Mouse (Mus musculus): ENCODE data around the gene Gadd45gip1.

Gene Gadd45gip1

DNA sequence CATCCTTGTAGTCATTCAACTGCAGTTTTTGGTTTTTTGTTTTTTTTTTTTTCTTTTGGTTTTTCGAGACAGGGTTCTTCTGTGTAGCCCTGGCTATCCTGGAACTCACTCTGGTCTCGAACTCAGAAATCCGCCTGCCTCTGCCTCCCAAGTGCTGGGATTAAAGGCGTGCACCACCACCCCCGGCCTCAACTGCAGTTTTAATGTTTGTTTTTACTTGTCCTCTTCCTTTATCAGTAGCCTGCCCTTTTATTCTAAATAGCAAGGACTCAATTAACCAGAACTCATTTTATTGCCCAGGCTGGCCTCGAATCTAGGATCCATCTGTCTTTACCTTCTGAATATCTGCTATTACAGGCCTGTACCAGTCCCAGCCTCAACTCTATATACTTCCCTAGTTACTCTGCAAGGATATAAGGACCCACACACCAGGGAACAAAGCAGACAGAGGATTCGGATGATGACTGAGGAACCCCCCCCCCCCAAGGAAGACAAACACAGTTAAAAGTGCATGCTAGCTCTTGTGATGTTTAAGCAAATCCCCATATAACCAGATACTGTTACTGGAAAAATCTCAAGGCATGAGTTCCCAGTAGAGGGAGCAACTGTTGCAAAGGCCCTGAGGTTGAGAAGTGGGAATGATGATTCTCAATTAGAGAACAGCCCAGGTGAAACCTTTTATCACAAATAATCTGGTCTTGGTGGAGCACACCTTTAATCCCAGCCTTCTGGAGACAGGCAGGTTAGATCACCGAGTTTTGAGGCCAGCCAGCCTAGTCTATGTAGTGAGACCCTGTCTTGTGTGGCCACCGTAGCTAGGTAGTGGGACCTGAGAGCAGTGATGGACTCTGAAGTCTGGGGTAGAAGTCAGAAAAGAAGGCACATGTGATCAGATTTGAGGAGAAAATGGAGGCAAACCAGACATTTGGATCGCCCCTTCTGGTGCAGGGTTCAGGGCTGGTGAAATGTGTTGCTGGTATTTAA is 1.7 kb downstream of the Gadd45gip1 start:
- DNase-seq = no peak

- no peak for DNase-seq
These were observed 2.9 kb downstream of the Gadd45gip1 start for GRCm38 (mm10) chr8:84834002-84834865.

- peak; percentile 77 for DNase-seq
These were observed 3.8 kb downstream of the Gadd45gip1 start for GRCm38 (mm10) chr8:84834866-84835855.

DNA sequence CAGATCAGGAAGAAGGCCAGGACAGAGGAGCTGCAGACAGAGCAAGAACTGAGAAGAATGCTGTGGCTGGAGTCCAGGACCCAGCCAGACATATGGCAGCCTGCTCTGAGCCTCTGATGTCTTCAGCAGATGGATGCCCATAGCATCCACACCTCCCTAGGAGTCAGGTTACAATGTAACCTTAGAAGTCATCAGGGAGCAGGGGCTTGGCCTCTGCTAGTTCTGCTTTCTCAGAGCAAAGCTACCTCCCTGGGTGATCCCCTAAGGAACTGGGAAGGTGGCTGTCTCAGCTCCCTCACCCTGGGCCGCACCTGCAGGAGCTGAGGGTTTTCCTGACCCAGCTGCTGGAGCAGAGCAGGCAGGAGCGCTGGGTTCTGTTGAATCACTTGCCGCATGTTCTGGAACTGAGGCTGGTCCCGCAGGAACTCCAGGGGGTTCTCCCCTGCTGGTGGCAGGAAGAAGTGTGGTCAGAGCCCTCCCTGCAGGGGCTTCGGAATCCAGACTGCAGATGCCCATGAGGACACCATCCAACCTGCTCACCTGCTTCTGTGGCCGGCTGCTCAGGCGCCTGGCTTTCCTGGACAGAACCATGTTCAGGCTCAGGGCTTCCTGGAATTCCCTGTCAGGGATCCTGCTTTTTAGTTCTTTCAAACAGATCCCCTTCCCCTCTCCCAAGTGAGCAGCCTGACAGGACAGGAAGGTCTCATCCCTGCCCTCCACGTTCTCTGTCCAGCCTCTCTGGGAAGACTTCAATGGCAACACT is 6.0 kb downstream of the Gadd45gip1 start:
- DNase-seq = no peak

DNA sequence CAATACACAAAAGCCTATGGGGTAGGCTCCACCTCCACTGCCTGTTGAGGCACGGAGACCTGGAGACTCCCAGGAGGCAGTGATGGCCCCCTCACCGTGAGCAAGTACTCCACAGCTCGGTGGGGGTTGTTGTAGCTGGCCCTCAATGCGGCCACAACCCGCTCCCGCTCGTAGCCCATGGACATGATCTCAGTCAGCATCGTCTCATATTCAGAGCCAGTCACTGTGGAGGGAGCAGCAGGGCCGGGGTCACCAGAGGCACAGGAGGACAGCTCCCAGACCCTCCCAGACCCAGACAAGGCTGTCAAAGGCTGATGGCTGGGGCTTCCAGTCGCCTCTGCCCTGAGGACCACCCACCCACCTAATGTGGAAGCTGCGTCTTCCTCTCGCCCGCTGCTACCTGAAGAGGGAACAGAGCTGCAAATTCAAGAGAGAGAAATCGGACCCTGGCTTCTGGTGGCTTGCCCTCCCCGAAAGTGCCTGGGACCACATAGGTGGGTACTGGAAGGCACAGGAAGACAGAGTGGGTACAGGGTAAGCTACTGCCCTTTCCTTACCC is 6.7 kb downstream of the Gadd45gip1 start:
- DNase-seq = no peak

- DNase-seq = no peak
These were observed 7.2 kb downstream of the Gadd45gip1 start for GRCm38 (mm10) chr8:84838513-84838912.

DNA sequence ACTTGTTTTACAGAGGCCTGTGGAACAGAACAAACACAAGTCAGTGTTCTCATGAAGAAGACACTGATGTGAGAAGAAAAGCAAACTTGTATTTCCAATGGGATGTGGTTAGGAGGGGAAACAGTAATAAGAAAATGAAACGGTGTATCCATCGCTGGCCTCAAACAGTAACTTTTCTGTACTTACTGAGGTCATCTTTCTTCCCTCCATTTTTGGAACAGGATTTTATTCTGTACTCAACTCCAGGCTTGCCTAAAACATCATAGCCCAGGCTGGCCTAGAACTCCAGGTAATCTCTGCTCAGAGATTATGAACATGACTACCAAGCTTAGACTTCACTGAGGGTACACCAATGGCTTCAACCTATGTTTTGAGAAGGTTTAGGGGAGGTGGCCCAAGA is 8.1 kb downstream of the Gadd45gip1 start:
- DNase-seq = no peak

GRCm38 (mm10) chr8:84839875-84840247 is 8.5 kb downstream of the Gadd45gip1 start:
- no peak for DNase-seq

- peak; percentile 92 for DNase-seq
These were observed 9.1 kb downstream of the Gadd45gip1 start, which contains the start of gene Rad23a for GRCm38 (mm10) chr8:84840248-84840999. Gene Rad23a, minus strand, starts transcription at chr8:84840665.

DNA sequence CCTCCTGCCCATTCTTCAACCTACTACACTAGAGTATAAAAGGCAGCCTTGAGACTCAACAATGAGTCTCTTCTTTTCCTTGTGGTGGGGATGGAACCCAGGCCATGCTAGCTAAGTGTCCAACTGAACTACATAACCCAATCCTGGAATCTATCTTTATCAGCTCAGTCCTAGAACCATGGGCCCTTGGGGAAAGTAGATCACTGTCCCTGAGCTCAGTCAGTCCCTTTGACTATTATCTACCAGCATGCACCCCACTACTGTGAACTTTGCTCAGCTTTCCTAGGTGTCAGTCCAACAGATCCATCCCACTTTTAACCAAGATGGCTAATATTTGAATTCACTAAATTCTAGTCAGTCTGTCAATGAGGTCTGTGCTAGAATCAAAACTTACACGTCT is 10.2 kb downstream of the Gadd45gip1 start:
- DNase-seq = no peak

DNA sequence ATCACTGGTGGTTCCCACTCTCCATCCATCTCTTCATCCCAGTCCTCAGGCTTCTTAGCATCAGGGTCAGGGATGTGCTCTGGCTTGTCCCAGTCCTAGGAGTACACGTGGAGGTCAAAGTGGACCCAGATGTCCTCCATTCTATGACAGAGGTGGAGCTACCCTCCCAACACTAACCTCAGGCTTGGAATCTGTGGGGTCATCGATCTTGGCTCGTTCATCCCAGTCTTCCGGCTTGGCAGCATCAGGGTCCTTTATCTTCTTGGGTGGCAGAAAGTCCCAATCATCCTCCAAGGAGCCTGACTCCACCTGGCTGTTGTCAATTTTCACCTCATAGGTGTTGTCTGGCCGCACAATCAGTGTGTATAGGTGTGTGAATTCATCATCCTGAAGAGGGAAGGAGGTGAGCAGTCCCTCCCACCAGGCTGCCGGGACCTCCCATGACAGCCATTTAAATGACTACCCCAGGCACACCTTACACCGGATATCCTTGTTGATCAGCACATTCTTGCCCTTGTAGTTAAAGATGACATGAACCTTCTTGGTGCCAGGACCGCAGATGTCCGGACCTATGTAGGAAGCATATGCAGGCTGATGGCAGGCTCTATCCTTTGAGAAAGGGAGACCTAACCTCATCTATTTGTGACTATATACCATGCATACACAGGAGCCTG is 13.2 kb downstream of the Gadd45gip1 start:
- no peak for DNase-seq

DNA sequence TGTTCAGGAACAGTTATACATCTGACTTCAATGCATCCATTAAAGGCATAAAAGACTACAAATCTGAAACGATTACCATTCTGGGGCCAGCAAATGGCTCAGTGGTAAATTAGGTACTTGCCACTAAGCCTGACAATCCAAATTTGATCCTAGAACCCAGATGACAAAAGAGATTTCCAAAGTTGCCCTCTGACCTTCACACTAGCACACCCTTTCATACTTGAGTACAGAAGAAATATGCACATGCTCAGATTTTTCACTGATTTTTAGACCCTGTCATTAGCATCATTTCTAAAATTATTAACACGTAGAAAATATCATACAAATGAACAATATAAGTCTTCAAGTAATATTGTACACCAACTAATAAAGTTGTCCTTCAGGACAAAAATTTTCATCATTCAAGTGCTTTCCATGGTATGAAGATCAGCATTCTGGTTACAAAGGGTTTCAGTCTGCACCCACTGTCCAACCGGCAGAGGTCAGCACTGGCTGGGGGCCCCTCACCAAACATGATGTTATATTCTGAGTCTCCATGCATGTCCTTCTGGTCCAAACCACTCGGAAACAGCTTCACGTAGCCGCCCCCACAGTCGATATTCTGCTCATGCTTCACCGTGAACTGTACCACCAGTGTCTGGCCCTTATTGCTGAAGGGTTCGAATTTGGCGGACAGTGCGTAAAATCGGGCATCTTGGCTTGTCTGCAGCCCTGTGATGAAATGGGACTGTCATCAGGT is 14.2 kb downstream of the Gadd45gip1 start:
- no peak for DNase-seq

DNA sequence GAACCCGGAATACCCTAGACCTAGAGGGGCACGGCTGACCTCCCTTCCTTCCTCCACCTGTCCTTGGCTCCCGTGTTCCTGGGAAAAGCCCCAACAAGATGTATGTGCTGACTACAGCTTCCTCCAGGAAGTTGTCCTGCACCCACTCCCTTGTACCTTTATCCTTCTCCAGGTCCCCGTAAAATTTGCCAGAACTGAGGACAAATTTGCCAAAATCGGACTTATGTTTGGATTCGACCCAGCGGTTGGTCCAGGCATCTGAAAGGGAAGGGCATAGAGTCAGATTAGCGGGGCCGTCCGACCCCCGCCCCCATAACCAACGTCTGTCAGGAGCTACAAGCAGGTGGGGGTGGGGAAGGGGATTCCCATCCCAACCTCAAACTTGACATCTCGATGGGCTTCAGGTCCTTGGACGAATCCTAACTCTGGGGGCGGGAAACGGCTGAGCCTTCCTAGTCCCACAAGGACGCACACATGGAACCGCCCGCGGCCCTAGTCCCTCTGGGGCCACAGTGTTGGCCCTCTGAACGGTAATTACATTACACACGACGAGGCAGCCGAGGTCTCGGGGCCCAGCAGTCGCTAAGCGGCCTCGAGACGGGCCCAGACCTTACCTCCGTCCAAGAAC is 14.9 kb downstream of the Gadd45gip1 start:
- no peak for DNase-seq

- DNase-seq = peak; percentile 99
These were observed 15.6 kb downstream of the Gadd45gip1 start, which contains the start of gene Calr for GRCm38 (mm10) chr8:84846722-84847572. Gene Calr, minus strand, starts transcription at chr8:84846934.

DNA sequence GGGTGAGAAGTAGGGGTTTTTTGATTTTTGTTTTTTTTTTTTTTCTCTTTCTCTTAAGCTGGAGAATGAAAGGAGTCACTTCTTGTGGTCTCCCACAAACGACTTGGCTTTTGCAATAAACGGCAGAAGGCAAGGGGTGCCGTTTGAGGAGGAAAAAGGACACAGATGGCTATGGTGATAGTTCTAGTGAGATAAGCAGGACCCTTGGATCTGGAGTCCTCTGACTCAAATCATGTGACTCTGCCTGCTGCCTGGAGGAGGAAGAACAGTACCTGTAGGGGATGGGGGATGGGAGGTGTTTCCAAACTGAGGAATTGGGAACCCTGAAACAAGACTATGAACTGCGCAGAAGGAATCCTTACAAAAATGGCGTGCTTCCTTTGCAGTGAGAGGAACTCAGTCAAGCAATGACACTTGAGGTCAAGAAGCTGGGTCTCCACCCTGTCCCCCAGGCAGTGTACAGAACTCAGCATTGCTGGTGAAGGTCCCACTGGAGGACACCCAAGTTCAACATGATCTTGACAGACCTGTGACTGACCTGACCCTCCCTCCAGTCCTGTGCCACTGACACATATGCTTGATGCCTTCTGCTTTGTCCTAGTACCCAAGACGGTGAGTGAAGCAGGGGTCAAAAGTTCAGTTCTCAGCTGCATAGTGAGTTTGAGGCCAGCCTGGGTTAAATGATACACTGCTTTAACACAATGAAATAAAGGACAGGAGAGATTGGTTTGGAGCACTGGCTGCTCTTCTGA is 16.5 kb downstream of the Gadd45gip1 start:
- no peak for DNase-seq

DNA sequence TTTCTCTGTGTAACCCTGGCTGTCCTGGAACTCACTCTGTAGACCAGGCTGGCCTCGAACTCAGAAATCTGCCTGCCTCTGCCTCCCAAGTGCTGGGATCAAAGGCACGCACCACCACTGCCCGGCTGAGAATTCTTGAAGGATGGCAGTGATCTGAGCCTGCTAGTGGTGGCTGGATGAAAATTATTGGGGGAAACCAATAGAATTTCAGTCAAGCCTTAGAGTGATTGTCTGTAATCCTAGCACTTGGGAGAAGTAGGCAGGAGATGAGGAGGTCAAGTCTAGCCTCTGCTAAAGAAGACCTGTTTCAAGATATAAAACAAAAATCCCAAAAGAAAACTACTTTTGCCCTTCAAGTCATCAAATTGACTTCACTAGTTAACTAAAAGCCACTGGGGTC is 25.1 kb downstream of the Gadd45gip1 start:
- DNase-seq = no peak

Data from right cerebral cortex, postnatal 25 days (tissue).